Mouse (Mus musculus) kidney, adult 18-20 months (tissue): Measurements from ENCODE around the gene Nmt1.
A peak's percentile ranks its signal among the peaks of the same experiment; 100 is the strongest.

Experiments
- DNase-seq: peaks from one replicate; pipeline ENCODE4 v3.0.0; 2021

Nmt1 gene

DNA sequence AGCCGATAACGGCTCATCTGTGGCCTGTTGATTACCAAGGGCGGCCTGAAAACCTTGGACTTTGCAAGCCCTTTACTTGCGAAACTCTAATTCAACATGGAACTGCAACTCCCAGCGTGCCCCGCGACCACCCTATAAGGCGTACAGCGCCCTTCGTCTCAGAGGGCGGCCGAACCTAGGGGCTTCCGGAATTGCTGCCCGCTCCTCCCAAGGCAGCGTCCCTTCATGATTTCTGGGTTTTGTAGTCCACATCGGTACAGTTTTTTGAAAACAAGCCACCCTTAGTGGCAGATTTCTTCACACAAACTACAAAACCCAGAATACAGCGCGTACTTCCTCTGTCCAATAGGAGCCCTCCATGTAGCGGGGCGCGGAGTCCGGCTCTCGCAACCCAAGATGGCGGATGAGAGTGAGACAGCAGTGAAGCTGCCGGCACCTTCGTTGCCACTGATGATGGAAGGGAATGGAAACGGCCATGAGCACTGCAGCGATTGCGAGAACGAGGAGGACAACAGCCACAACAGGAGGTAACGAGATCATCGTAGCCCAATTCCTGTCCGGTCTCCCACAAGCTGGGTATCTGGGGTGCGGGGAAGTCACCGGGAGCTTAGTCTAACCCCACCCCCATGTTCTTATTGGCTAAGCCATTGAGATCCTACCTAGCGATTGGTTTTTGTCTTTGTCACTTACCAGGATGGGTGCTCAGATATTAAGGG is at the start of gene Nmt1, which contains the start of gene Dcakd:
Gene Nmt1 (plus strand): TSS at position 15 of the 716 bp plus-strand sequence.
Gene Dcakd (minus strand): TSS at position 158 of the 716 bp plus-strand sequence.
- DNase-seq: peak; percentile 96

DNA sequence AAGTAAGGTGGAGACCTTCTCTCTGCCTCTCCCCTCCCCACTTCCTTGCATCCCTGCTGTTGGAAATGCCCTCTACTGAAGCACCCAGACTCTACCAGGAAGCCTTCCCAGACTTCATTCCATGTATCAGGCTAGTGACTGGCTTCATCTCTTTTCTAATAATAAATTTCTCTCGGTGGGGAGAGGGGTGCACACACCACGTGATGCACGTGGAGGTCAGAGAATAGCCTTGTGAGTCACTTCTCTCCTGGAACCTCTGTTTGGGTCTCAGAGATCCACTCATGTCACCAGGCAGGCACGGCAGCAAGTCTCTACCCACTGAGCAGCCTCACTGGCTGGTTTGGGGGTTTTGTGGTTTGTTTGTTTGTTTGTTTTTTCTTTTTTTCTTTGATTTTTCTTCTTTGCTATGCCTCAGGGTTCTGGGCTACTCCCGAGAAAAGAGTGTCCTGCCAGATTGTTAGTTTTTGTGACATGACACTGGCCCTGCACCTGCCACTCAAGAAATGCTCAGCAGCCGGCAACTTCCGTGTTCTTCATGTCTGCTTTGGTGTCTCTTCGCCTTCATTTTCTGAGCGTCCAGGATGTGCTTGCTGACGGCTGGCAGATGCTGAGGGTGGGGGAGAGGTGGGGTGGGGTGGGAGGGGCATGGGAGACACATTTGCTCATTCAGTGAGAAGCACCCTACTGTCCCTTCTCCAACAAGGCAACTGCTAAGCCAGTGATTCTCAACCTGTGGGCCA is 46.7 kb upstream of the Nmt1 start:
- DNase-seq: no peak

DNA sequence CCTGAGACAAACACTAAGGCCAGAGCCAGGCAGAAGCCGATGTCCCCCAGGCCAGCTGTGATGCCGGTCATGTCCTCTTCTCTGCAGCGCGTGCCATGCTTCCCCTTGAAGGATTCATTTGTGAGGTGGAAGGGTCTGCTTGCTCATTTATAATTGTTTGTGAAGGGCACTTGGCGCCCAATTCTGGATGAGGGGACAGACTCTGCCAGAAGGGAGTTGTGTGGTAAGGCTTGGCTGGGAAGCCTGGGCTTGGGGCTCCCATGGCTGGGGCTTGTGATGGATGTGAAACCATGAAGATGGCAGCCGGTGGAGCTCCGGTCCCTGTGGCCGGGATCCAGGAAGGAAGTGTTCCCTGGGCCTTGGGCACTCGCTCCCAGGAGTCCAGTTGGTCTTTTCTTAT is 43.9 kb upstream of the Nmt1 start:
- no peak for DNase-seq

DNA sequence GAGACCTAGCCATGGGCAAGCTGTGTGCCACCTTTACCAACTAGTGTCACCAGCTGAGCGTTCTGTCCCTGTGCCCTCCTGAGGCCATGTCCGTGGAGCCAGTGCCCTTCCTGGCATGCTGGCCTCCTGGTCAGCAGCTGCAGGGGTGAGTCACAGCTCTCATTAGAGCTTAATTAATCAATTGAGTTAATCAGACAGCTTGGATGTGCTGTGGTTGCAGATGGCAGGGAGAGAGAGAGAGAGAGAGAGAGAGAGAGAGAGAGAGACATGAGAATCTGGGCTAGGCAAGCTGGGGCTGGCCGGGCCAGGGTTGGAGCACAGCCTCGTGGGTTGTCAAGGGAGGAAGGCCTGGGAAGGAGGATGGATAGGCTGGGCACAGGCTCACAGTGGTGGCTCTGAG is 43.4 kb upstream of the Nmt1 start:
- no peak for DNase-seq

DNA sequence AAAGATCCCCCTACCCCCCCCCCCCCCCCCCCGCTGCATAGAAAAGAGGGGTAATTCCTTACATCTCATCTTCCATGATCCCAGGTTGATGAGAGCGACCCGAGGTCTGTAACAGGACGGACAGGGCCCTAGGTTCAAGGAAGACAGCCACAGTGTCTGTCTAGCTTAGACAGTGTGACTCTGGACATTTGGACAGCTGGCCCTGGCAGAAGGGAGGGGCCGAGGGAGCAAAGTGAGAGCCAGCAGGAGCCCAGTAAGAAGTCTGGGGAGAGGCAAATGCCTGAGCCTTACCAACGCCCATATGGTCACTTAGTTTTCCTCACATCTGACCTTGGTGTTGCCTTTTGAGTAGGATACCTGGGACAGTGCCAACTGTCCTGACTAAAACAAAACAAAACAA is 42.8 kb upstream of the Nmt1 start:
- no peak for DNase-seq

DNA sequence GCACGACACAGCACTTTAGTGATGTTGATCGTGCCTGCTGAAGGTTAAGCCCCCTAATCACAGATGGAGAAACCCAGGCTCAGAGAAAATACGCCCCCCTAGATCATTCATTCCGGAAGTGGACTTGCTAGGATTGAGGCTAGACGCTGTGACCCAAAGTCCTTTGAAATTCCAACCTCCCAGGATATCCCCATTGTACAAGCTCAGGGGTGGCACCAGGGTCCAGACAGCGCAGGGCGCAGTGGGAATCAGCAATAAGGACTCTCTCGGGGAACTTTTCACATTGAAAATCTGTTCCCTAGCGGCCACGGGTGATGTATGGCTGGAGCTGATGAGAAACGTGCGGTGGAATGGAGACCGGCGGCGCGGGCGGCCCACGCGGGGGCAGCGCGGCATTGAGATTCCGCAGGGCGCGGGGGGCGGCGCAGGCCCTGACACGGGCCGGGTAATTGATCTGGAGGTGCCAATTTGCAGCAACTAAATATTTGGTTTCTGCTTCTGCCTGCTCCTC is 38.3 kb upstream of the Nmt1 start:
- DNase-seq: no peak

DNA sequence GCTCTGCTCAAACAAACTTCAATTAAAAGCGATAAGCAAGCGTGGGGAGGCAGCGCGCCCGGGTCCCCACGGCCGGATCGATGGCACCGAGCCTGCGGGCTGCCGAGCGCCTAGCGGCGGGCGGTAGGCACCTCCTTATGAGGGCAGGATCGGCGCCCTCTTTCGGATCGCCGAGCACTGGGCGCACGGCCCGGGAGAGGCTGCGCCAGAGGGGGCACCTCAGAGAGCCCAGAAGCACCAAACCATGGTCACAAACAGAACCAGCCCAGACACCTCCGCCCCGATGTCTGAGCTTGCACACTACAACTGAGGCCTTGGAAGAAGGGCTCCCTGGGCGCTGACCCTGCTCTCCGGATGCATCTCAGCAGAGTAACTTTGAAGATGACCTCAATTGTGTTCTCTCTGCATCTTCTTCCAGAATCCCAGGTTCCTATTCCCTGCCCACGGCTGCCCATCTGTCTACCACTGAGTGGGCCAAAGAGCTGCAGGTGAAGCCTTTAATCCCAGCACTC is 37.8 kb upstream of the Nmt1 start:
- peak; percentile 60 for DNase-seq

DNA sequence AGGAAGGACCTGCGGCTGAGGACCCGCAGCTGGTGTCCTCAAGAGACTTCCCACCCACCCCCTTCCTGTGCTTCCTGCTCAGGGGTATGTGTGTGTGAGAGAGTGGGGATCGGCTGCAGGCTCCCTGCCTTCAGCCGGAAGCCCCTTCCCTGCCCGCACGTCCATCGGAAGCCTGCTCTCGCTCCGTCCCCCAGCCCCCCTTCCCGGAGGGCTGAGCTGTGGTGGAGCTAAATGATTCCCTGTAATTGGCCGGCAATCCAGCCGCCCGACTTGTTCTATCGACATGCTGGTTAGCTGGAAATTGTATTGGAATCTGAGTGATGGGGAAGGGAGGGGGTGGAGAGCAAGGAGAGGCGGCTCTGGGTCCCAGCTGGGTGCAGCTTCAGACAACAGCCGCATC is 36.3 kb upstream of the Nmt1 start:
- no peak for DNase-seq

DNA sequence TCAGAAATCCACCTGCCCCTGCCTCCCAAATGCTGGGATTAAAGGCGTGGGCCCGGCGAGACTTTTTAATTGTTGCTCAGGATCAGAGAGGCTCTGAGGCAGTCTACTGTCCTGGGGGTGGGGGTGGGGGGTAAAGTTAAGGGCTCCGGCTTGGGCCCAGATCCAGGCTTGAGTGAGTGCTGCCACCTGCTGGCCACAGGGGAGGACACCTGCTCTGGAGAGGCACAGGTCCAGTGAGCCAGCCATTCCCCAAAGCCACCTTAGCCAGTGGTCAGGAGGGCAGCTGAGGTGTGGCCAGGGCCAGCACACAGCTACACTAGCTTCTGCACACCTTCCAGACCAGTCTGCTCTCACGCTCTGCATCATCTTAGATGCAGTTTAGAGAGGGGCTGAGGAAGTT is 35.0 kb upstream of the Nmt1 start:
- peak; percentile 78 for DNase-seq

DNA sequence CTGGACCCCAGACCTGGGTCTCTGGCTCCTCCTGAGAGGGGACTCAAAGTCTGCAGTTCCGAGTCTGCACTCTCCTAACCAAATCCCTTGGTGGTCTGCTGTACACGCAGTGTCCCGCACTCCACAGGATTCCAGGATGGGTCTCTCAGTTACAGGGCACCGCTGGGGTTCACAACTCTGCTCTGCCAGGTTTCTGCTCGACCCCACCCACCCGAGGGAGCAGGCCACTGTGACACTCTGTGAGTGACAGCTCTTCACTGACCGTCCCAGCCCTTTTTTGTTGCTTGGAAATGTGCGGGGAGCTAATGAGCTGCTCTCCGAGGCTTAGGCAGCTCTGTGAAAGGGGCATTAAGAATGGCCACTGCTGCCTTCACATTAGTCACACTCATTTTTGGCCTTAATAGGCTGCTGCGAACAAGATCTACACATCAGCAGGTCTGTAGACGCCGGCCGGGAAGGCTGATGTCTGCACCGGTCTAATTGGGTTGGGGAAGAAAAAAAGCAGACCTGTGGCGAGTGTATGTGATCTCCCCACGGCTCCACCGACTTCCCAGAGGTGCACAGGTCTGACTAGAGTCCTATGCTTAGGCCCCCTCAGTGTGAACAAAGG is 34.5 kb upstream of the Nmt1 start:
- DNase-seq: no peak

DNA sequence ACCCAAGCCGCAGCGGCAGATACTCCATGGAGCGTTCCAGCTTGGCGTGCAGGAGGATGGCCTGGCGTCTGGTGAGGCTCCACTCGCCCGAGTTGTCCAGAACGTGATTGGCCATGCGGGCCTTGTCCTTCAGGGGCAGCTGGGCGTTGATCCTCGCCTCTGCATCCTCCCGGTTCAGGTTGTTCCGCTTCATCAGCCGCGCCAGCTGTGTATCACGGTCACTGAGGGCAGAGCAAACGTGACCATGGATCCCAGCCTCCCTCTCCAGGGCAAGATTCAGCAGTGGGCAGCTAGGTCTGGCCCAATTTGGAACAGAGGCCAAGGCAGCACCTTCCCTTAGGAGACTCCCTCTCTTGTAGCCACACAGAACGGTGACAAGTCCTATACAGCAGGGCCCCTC is 33.0 kb upstream of the Nmt1 start:
- DNase-seq: no peak

DNA sequence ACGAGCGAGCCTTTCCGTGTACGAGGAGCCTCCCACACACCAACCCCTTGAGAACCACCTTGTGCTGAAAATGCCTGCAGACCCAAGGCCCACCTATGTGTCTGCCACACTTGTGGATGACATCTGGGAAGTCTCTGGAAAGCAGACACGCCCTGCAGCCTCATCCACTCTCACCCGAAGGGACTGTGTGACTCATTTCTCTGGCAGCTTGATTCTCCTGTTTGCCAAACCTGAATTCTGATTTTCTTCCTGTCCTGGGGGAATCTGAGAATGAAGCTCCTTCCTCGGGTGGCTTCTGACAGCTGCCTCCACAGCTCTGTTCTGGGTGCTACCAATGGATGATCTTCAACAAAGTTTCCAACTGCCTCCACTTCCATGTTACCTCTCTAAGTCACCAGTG is 31.6 kb upstream of the Nmt1 start:
- DNase-seq: no peak

DNA sequence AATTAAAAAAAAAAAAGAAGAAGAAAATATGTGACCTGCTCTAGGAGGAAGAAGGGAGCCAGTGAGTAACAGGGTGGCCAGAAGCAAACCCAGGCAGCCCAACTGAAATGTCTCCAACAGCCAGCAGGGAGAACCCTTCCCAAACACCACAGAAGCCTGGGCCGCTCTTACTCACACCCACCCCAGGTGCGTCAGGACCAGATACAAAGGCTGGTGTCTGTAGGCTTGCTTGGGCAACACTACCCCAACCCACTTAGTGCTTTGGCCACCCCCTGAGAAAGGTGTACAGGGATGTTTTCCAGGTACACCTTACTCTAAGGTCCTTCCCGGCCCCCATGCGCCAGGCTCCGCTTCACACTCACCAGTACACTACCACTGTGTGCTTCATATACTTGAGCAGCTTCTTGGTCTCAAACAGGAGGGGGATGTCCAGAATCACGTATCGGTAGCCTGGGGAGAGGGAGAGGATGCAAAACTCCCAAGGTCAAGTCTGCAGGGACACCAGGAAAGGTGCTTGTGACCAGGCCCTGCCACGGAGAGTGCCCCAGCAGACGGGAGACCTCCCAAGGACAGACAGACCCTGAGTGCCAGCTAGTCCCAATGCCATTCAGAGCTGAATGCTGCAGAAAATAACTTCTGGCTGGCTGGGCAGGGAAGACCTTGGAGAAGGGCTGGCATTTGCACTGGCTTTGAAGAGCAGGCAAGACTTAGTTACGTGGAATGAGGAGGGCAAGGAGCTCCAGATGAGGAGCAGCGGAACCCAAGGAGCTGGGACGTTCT is 30.8 kb upstream of the Nmt1 start:
- DNase-seq: no peak

DNA sequence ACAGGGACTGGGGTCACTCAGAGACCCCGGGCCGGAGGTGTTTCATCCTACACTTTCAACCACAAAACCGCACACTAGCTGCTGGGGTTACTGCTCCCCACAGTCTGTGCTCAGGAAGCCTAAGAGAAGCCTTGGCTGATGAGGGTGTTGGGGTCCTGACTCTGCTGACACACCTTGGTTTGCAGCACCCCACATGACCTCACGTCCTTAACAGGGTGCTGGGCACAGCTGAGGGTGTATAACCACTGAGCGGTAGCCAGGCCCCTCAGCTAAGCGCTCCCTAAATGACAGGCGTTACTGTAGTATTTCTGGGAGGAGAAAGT is 29.8 kb upstream of the Nmt1 start:
- DNase-seq: no peak

DNA sequence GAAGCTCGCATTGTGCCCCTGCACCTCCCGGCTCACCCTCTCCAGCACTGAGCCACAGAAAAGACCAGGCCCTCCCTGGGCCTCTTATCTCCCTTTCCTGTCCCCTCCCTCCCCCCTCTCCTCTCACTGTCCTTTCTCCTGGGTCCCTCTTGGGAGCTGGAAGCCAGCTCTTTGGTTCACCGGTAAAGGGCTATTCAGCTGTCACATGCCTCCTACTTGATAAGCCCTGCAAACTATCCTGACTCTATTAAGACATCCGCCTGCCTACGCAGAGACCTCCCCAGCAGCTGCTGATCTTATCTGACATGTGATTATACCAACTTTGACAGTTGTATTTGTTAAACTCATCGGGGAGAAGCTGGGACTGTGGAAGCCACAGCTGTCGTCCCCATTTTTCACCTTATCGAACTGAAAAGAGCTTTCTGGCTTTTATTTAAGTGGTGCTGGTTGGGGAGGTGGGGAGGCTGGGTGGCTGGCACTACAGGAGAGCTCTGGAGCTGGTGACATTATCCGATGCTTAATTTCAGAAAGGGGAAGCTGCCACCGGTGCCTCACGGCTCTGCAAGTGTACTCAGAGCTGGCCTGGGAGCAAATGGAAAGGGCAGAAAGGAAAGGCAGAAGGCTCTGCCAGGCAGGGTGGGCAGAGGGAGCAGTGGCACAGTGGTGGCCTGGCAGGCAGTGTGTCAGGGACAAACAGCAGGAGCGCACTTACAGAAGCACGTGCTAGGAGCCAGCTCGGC is 29.2 kb upstream of the Nmt1 start:
- DNase-seq: no peak

DNA sequence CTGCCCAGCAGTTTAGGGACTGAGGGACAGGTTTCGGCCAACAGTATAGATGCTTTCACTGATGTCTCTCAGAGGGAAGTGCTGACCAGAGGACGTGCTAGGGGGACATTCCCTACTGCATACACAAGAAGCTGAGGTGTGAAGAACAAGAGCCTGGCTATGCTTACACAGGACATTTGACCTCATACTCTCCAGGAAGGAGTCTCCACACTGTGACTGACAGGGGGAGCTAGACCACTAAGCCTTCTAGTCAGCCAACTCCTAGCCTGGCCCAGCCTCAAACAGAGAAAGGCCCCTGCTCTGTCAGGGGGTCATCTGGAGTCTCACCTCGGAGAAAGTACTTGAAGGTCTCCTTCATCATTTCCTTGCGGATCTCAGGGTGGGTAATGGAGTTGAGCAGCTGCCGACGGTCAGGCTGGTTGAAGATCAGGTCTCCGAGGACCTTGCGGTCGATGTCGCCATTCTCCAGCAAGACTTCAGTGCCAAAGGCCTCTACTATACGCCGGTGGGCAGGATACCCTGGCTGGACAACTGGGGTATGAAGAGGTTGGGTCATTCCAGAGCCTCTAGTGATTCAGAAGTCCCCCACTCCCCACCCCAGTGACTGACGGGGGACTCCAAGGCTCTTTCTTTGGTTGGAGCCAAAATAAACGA is 28.5 kb upstream of the Nmt1 start:
- DNase-seq: no peak

DNA sequence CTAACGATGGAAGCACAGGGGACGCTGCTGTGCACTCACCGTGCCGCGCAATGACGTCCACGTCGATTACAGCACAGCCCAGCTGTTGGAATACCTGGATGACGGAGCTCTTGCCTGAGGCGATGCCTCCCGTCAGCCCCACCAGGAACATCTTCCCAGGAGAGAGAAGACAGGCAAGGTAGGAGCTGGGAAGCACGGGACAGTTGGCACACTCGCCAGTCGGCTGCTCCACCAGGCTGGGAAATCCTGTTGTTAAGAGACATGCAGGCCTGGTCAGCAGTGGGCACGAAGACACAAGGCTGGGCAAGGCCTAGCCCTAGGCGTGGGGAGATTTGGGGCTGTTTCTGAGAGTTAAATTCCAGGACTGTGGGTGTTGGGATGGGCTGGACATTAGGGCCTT is 27.9 kb upstream of the Nmt1 start:
- no peak for DNase-seq

DNA sequence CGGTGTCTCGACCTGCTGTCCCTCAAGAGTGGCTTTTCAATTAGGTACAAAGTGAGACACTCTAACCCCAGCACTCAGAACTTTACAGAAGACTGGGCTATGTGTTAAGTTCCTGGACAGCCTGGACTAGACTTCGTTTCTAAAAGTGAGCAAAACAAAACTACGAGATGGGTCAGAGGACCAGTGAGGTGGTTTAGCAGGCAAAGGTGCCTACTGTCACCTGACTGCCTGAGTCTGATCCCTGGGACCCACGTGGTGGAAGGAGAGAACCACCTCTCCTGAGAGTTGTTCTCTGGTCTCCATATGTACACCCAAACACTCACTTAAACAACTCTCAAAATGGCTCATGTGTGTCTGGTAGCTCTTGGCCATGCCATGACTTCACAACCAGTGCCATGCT is 26.9 kb upstream of the Nmt1 start:
- DNase-seq: no peak

DNA sequence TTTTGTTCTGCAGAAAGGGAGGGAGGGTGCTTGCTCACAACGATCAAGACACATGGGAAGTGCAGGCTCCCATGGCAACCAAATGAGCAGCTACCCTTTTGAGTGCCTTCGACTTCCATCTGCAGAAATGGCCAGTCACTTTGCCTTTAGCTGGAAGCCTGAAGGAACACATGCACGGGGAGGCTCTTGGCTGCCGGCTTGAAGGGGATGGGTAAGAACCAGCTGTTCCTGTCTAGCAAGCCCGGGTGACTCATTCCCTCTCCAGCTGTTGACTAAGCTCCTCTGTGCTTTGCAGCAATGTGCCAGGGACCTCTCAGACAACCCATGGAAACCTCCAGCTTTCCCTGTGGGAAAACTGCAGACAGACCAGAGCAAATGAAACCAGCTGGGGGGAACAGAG is 24.8 kb upstream of the Nmt1 start:
- peak; percentile 28 for DNase-seq

DNA sequence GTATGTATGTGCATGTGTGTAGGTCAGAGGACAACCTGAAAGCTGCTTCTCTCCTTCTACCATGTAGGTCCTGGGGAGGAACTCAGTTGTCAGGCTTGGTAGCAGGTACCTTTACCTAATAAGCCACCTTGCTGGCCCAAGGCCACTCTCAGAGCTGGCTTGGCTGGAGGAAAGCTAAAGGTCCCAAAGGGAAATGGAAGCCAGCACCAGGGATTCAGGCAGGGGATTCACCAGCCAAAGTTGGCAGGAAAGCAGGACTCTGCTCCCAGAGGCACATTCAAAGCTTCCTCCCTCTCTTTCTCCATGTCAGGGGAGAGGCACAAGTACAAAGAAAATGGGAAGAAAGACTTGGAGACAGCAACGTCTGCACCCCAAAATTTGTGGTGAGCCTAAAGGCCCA is 23.1 kb upstream of the Nmt1 start:
- no peak for DNase-seq

DNA sequence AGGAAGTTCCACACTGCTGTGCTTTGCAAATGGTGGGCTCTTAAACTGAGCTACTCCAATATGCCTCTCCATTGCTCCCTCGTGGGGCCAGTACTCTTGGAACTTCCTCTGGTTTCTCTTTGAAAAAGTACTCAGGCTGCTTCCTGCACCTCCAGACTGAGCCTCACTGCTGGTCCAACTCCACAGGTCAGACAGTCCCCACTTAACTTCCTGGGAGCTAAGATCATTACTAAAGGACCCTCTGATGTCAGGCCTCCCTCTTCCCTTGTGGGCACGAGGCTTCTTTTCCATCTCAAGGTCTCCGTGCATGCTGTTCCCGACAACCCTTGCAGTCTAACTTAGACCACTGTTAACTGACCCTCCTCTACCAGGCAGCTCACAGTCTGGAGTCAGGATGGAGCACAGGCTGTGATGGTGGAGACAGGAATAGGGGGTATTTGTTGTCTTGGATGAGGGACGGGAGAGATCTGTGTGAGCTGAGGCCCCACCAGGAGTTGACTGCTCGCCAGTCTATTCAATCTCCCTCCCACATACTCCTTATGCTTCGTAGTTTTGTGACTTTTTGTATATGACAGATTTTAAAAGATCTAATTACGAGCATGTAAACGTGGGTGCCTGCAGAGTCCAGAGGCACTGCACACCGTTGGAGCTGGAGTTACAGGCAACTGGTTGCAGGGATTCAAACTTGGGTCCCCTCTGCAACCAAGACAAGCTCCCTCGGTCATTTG is 22.6 kb upstream of the Nmt1 start:
- no peak for DNase-seq
